Mouse (Mus musculus) cerebellum, adult (tissue): ENCODE measurements around the gene Yipf4.
A peak's percentile ranks its signal among the peaks of the same experiment; 100 is the strongest.
"Not testable (repeated sequence)": the region's sequence is repeated elsewhere in the genome, so short reads cannot be mapped to it uniquely, and the experiment has no call there.

Source experiments
- ATAC-seq: cut with Nextera tagmentation; 2 replicates; pipeline ENCODE4 v1.9.2; 2017; ENCODE audit warnings: mild to moderate bottlenecking, moderate library complexity, mixed read lengths; ENCODE audit not compliant: insufficient number of reproducible peaks, low FRiP score, low TSS enrichment

Yipf4 gene

GRCm38 (mm10) chr17:74489024-74489900, at the start of gene Yipf4:
Yipf4 (plus strand) TSS chr17:74489493.
- peak; percentile 100 for ATAC-seq

GRCm38 (mm10) chr17:74440486-74440885, 48.8 kb upstream of the Yipf4 start:
- no peak for ATAC-seq

- no peak for ATAC-seq
These were observed 39.5 kb upstream of the Yipf4 start for GRCm38 (mm10) chr17:74449776-74450175.

- no peak for ATAC-seq
These were observed 35.4 kb upstream of the Yipf4 start for GRCm38 (mm10) chr17:74453928-74454327.

- ATAC-seq: no peak
These were observed 34.6 kb upstream of the Yipf4 start for GRCm38 (mm10) chr17:74454660-74455059.

GRCm38 (mm10) chr17:74455426-74455825, 33.9 kb upstream of the Yipf4 start:
- ATAC-seq: no peak

DNA sequence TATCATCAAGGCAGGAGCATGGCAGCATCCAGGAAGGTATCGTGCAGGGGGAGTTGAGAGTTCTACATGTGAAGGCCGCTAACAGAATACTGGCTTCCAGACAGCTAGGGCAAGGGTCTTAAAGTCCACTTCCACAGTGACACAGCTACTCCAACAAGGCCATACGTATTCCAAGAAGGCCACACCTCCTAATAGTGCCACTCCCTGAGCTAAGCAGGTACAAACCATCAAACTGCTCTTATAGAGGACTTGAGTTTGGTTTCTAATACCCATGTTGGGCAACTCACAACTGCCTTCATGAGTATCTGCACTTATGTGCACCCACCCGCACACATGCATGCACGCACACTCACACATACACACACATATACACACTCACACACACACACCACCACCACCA, 32.5 kb upstream of the Yipf4 start:
- ATAC-seq: no peak

- ATAC-seq: no peak
These were observed 31.2 kb upstream of the Yipf4 start for GRCm38 (mm10) chr17:74457972-74458677.

- no peak for ATAC-seq
These were observed 30.4 kb upstream of the Yipf4 start, which contains the start of gene Nlrc4 for GRCm38 (mm10) chr17:74458711-74459408. Nlrc4 (minus strand) TSS chr17:74459142.

- ATAC-seq: no peak
These were observed 25.8 kb upstream of the Yipf4 start for GRCm38 (mm10) chr17:74463510-74463909.

DNA sequence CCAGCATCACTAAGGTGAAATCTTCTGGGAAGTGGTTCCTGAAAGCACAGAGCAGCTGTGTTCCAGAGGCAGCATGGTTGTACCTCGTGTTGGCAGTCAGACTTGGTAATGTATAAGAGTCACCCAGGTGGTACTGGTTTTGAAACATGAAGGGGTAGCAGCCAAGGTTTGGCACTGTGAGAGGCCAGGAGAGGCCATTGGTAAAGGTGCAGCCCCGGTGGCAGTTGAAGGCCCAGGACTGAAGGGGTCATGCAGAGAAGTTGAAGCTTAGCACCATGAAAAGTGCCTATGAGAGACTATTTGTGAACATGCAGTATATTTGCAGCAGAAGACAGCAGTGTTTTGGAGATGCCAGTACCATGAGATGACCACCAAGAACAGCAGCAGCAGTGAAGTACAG, 21.3 kb upstream of the Yipf4 start:
- ATAC-seq: not testable (repeated sequence)

DNA sequence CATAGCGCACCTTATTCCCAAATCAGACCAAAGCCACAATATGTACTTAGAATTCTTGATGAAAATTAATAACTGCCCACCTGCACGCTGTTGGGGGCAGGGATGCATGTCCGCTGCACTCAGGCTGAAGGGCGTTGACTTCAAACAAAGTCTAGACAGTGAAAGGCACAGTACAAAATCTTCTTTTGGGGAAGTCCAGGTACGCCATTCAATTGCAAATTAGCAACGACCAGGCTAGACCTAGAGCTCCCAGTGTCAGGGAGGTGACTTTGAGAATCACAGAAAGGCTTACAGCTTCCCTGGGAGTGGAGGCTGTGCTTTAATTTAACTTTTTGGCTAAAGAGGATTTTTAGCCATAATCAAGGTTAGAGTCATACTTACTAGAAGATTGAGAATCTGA, 19.2 kb upstream of the Yipf4 start:
- not testable (repeated sequence) for ATAC-seq

DNA sequence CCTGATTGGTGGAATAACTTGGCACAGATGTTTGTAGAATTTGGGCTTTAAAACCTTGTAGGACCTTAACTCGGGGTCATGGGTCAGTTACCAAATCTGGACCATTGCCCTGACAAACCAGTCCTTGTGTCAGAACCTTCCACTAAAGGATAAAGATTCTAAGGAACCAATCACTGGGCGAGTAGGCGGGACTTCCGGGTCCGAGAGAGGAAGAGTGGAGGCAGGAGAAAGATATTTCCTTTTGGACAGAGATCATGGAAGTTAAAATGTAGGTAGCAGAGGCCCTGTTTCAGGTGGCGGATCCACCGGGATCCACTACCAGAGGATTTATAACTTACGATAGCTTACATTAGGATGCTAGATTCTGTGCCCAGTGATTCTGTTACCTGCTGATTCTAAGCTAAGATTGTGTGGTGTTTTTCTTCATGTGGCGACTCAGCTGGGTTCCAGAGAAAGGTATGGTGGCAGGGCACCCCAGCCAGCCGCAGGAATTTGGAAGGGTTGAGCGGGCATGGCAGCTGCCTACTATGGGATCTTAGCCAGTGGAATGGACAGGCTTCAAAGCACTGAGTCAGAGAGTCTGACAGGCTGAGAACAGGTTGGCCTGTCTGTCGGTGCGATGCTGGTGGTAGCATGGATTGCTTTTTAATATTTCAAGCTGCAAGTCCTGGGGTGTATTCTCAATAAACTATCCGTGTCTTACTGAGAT, 8.8 kb upstream of the Yipf4 start:
- no peak for ATAC-seq

DNA sequence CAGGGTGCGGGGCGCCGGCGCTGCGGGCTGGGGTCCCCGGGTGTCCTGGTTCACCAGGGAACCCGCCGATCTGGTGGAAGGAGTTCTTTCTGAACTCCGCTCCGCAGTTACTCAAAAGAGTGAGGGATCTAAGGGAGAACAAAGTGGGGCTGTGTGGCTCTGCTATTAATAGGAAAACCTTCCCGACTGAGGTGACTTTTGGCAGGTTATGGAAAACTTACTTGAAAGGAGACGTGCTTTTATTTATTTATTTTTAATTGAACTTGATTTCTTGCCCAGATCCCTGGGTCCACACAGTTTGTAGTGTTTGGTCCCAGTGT, 568 bp downstream of the Yipf4 start:
- no peak for ATAC-seq

- no peak for ATAC-seq
These were observed 2.3 kb downstream of the Yipf4 start for GRCm38 (mm10) chr17:74491565-74491964.

GRCm38 (mm10) chr17:74500204-74500603, 10.9 kb downstream of the Yipf4 start:
- ATAC-seq: no peak

DNA sequence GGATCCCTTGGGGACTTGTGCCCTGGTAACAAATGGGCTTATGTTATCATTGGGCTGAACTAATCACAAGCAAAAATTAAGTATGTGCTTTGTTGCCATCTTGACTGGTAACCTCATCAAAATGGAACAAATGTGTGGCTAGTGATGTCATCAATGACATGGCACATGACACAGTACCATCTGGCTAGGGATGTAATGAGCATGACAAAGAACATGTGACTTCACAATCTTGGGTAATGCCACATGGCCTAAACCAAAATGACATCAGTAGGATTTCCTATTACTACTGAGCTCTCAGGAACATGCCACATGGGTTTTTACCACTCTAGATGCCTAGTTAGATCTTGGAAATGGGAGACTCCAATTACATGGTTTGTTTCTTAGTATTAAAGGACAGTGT, 11.8 kb downstream of the Yipf4 start:
- ATAC-seq: no peak

GRCm38 (mm10) chr17:74507934-74508333, 18.6 kb downstream of the Yipf4 start:
- no peak for ATAC-seq

GRCm38 (mm10) chr17:74508600-74508999, 19.3 kb downstream of the Yipf4 start:
- ATAC-seq: no peak

GRCm38 (mm10) chr17:74512308-74512707, 23.0 kb downstream of the Yipf4 start:
- no peak for ATAC-seq
